Mouse (Mus musculus) ES-E14 (cell line): ENCODE data around the gene Haus2. TPM values are rescaled to one million over a fixed set of nuclear protein-coding genes. Genes with fewer than 3 reads are reported as not detected.
"Not testable (repeated sequence)": the region's sequence is repeated elsewhere in the genome, so short reads cannot be mapped to it uniquely, and the experiment has no call there.

ENCODE experiments used
- DNase-seq: peaks from one replicate; pipeline ENCODE4 v3.0.0-alpha.2; 2013; ENCODE audit warnings: low read depth, low spot score
- H3K27ac ChIP-seq: 2 replicates; pipeline ENCODE4 v1.5.1; 2012; ENCODE audit warnings: low read depth, mild to moderate bottlenecking, low read length, moderate library complexity, mixed read lengths; ENCODE audit not compliant: poor library complexity, insufficient read depth, severe bottlenecking
- H3K36me3 ChIP-seq: 2 replicates; pipeline ENCODE4 v1.6.1; 2012; ENCODE audit warnings: mild to moderate bottlenecking, low read length, moderate library complexity, mixed read lengths; ENCODE audit not compliant: control insufficient read depth, poor library complexity, insufficient read depth, severe bottlenecking
- H3K4me1 ChIP-seq, 2 experiments: fragments of 150-350 bp in 1 of 2; sonication (generic) in 1 of 2; 2 replicates each; pipeline ENCODE4 v1.6.1; 2012; ENCODE audit warnings: low read length in 2 of 2, mild to moderate bottlenecking in 1 of 2, mixed read lengths in 1 of 2; ENCODE audit not compliant: control insufficient read depth in 2 of 2, insufficient read depth in 2 of 2, poor library complexity in 1 of 2
- H3K4me3 ChIP-seq, 2 experiments: fragments of 150-350 bp in 1 of 2; sonication (generic) in 1 of 2; 2 replicates each; pipeline ENCODE4 v1.5.1; 2012; ENCODE audit warnings: low read length in 2 of 2, low read depth in 1 of 2, mild to moderate bottlenecking in 1 of 2, mixed read lengths in 1 of 2; ENCODE audit not compliant: insufficient read depth in 1 of 2, poor library complexity in 1 of 2, severe bottlenecking in 1 of 2
- H3K9ac ChIP-seq: 2 replicates; pipeline ENCODE4 v1.6.1; 2012; ENCODE audit warnings: low read depth, mild to moderate bottlenecking, low read length, mixed read lengths; ENCODE audit not compliant: poor library complexity, insufficient read depth, severe bottlenecking
- H3K9me3 ChIP-seq: fragments of 150-350 bp; sonication (generic); 2 replicates; pipeline ENCODE4 v1.6.1; 2012; ENCODE audit warnings: low read depth, mild to moderate bottlenecking, low read length; ENCODE audit not compliant: control insufficient read depth, insufficient read depth
- CHD2 ChIP-seq: IDR thresholded peaks from 2 replicates; pipeline ENCODE4 v1.6.1; 2014; ENCODE audit warnings: mild to moderate bottlenecking, low read depth, low read length, inconsistent platforms
- HCFC1 ChIP-seq: IDR thresholded peaks from 2 replicates; pipeline ENCODE4 v1.6.1; 2012; ENCODE audit warnings: low read length, inconsistent platforms, borderline replicate concordance; ENCODE audit not compliant: insufficient read depth
- MAFK ChIP-seq: IDR thresholded peaks from 2 replicates; pipeline ENCODE4 v1.6.1; 2014; ENCODE audit warnings: mild to moderate bottlenecking, low read depth, low read length, inconsistent platforms; ENCODE audit not compliant: insufficient read depth
- ZC3H11A ChIP-seq: IDR thresholded peaks from 2 replicates; pipeline ENCODE4 v1.6.1; 2012; ENCODE audit warnings: low read depth, mild to moderate bottlenecking, inconsistent platforms, low read length, borderline replicate concordance
- ZNF384 ChIP-seq: IDR thresholded peaks from 2 replicates; pipeline ENCODE4 v1.6.1; 2012; ENCODE audit warnings: low read depth, low read length, inconsistent platforms
- in situ Hi-C, 2 experiments: fragments of 600-800 bp; cut with MboI; formaldehyde crosslinking; loops; one replicate each; pipeline ENCODE4 v1.15.1; 2025; ENCODE audit warnings: low sequenced_read_pairs in 2 of 2, inconsistent platforms in 1 of 2; ENCODE audit not compliant: unreplicated experiment in 2 of 2
- total RNA-seq: library from RNA; depleted of rRNA; stranded (reverse); fragments of 300-350 nt; gene quantifications from 2 replicates; pipeline ENCODE4 v1.2.3, GENCODE M21; 2012; rRNA removed

Haus2 gene
- total RNA-seq = 13.6 and 18.6 TPM in 2 replicates

- Histone ChIP-seq H3K4me1 (0 out of 4 replicates have a peak, but pooled peaks cover 0 to 2% of the 10 kb centered on the region in 2 experiments), H3K36me3 (peaks cover 3% of the 10 kb centered on the region; the same call in 1 of the 2 replicates), H3K9ac (peak within 1 kb of the TSS; percentile 78), H3K27ac (peak within 1 kb of the TSS; percentile 30; the same call in 1 of the 2 replicates), H3K9me3 (no peaks in the 10 kb centered on the region), H3K4me3 (peak within 1 kb of the TSS; percentile 76 to 79)
- peak; percentile 81 for DNase-seq
- TF ChIP-seq MAFK = no peak
- TF ChIP-seq ZC3H11A = no peak
- peak; percentile 81 for TF ChIP-seq HCFC1
- no peak for TF ChIP-seq CHD2
- no peak for TF ChIP-seq ZNF384
- in situ Hi-C loops = no loop called here
Measured at GRCm38 (mm10) chr2:120608830-120609723, at the start of gene Haus2, which contains the start of gene Lrrc57. TSS of gene Haus2 (plus strand) at chr2:120609383. TSS of gene Lrrc57 (minus strand) at chr2:120609520.

GRCm38 (mm10) chr2:120561524-120561923 lies 47.7 kb upstream of the Haus2 start:
- in situ Hi-C loops = no loop called here
- H3K4me3 ChIP-seq = peak overlapping the region in 1 of 2 experiments; percentile 22; a peak in 1 of 4 replicates
- peaks cover 2% of the 10 kb centered on the region in 2 experiments; a peak in 3 of 4 replicates for H3K4me1 ChIP-seq
- TF ChIP-seq ZC3H11A (no peak), HCFC1 (no peak), ZNF384 (no peak), CHD2 (no peak), MAFK (no peak)
- H3K36me3 ChIP-seq = no peaks in the 10 kb centered on the region; the same call in 1 of the 2 replicates
- H3K27ac ChIP-seq = no peak overlapping the region
- H3K9me3 ChIP-seq = no peaks in the 10 kb centered on the region
- no peak for DNase-seq
- no peak overlapping the region; the same call in 1 of the 2 replicates for H3K9ac ChIP-seq

GRCm38 (mm10) chr2:120562859-120563234 lies 46.3 kb upstream of the Haus2 start:
- DNase-seq = no peak
- in situ Hi-C loops = no loop called here
- H3K27ac ChIP-seq = peak overlapping the region; percentile 85; the same call in 1 of the 2 replicates
- H3K9me3 ChIP-seq = no peaks in the 10 kb centered on the region
- peaks cover 2% of the 10 kb centered on the region in 2 experiments; a peak in 2 of 4 replicates for H3K4me1 ChIP-seq
- TF ChIP-seq MAFK (no peak), ZNF384 (no peak), ZC3H11A (no peak), CHD2 (no peak), HCFC1 (no peak)
- peak overlapping the region; percentile 79 to 87 for H3K4me3 ChIP-seq
- H3K9ac ChIP-seq = peak overlapping the region; percentile 98
- no peaks in the 10 kb centered on the region for H3K36me3 ChIP-seq

GRCm38 (mm10) chr2:120563235-120563990 lies 45.8 kb upstream of the Haus2 start, which contains the start of gene Zfp106:
TSS of gene Zfp106 (minus strand) at chr2:120563843.
- Histone ChIP-seq H3K9me3 (no peaks in the 10 kb centered on the region), H3K27ac (peak within 1 kb of the TSS; percentile 85), H3K4me1 (peaks cover 2% of the 10 kb centered on the region in 2 experiments; a peak in 2 of 4 replicates), H3K4me3 (peak within 1 kb of the TSS; percentile 79 to 87), H3K36me3 (no peaks in the 10 kb centered on the region), H3K9ac (peak within 1 kb of the TSS; percentile 98)
- in situ Hi-C loops = no loop called here
- TF ChIP-seq ZNF384 = peak; percentile 89
- TF ChIP-seq MAFK = no peak
- peak; percentile 83 for TF ChIP-seq HCFC1
- DNase-seq = peak; percentile 80

GRCm38 (mm10) chr2:120564548-120565188 lies 44.5 kb upstream of the Haus2 start:
- in situ Hi-C loops, DNase-seq: not testable (repeated sequence)

More at GRCm38 (mm10) chr2:120564548-120565188, 44.5 kb upstream of the Haus2 start:
- not testable (repeated sequence) for H3K9me3 ChIP-seq, H3K4me1 ChIP-seq, H3K36me3 ChIP-seq, H3K27ac ChIP-seq, H3K4me3 ChIP-seq, H3K9ac ChIP-seq
